ENCODE assay signal across 16 mouse cellular contexts in genomic region chr2:64440961-64441360, GRCm38 (mm10).
A peak's percentile ranks its signal among the peaks of the same experiment; 100 is the strongest.
DNase-seq lines count a peak whose midpoint lies in the region; TF ChIP-seq lines count a peak whose summit lies in the region.
"Had no signal": no experiment of that assay in that cellular context is flagged by ENCODE, and none has a peak within 500 bp of the region (broad histone marks: within the 10 kb centered on the region; RNA-seq: fewer than 3 reads in every experiment).

No protein-coding gene starts in this region.

- no peak overlapping the region for H3K27ac ChIP-seq in liver, adult 2 months (replicated peaks; ENCODE audit: insufficient read depth, low read depth, low read length)

- peak; percentile 94 for DNase-seq in liver, adult 2 months (ENCODE audit: extremely low read depth, low read depth, low spot score)
- no peak for DNase-seq in liver
- DNase-seq: adrenal gland, adult 2 months; adrenal gland, adult 8-10 months; adrenal gland, postnatal 10 days; adrenal gland, postnatal 14 days; adrenal gland, postnatal 25 days; adrenal gland, postnatal 36 days; B cell, adult 2 months; cerebellum, adult 11 months; cerebellum, adult 11-12 months; cerebellum, adult 18-20 months; cerebellum, adult 2 months had no signal

- no peak for TF ChIP-seq CTCF in liver, adult 2 months (IDR thresholded peaks at IDR 0.05; ENCODE audit: low read depth, low read length)

- H3K4me1 ChIP-seq in liver, adult 2 months (ENCODE audit: control insufficient read depth, insufficient read depth, low read length), result no peaks in the 10 kb centered on the region; the same call in 1 of the 2 replicates

- 17% methylated on average over 2 of the region's 2 CpGs for WGBS in liver, adult 2 months

- no peak overlapping the region for H3K9ac ChIP-seq in liver, adult 2 months (ENCODE audit: low read depth, low read length)

- H3K27me3 ChIP-seq in liver, adult 2 months (ENCODE audit: control insufficient read depth, insufficient read depth, low read length), result no peaks in the 10 kb centered on the region
- H3K27me3 ChIP-seq: CH12.LX, Patski had no signal

- no peaks in the 10 kb centered on the region for H3K79me2 ChIP-seq in liver, adult 2 months (ENCODE audit: control insufficient read depth, insufficient read depth, low read length)

- no peaks in the 10 kb centered on the region for H3K36me3 ChIP-seq in liver, adult 2 months (ENCODE audit: control insufficient read depth, insufficient read depth, low read length)
- H3K36me3 ChIP-seq: G1E had no signal

- no peak for TF ChIP-seq POLR2A in liver, adult 2 months (IDR thresholded peaks at IDR 0.05; ENCODE audit: extremely low read depth, insufficient read depth, low read length)

- H3K4me3 ChIP-seq in liver, adult 2 months (ENCODE audit: insufficient read depth, low read depth, low read length), result no peak overlapping the region
